Mouse (Mus musculus): ENCODE results near the gene Aipl1.
"Not testable (repeated sequence)": the region's sequence is repeated elsewhere in the genome, so short reads cannot be mapped to it uniquely, and the experiment has no call there.

GRCm38 (mm10) chr11:71989407-71989806 lies 47.9 kb downstream of the Aipl1 start:
- TF ChIP-seq CTCF, EP300 (IDR thresholded peaks at IDR 0.05; ENCODE audit: low read depth): not testable (repeated sequence)

All from liver, postnatal 0 days (tissue).